Comparison of ENCODE assay signal across 25 mouse cellular contexts in the genomic region with DNA sequence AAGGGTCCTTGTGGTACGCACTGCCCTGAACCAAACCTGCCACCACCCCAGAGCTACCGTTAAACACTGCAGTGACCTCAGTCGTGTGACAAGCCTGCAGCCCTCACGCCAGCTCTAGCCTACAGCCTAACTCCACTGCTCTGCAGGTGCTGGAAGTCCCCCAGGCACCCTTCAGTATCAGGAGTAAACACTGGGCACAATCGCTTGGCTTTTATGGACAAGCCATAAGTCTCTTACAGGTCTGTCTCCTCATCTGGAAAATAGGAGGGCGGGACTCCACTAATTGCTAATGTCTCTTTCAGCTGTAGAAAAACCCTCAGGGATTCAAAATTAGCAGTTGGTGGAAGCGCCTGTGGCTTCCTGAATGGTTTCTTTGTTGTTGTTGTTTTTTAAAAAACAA. TPM values are rescaled to one million over a fixed set of nuclear protein-coding genes. Genes with fewer than 3 reads are reported as not detected.
DNase-seq lines count a peak whose midpoint lies in the region; ATAC-seq lines count a peak whose summit lies in the region.
"Had no signal": no experiment of that assay in that cellular context is flagged by ENCODE, and none has a peak within 500 bp of the region (broad histone marks: within the 10 kb centered on the region; RNA-seq: fewer than 3 reads in every experiment).

No protein-coding gene starts in this region.

- ATAC-seq in forebrain, embryonic 14.5 days = no peak
- 0 out of 2 replicates have a peak, but pooled peaks have one; percentile 52 for ATAC-seq in kidney, embryonic 14.5 days (ENCODE audit: low FRiP score, low TSS enrichment)
- ATAC-seq in megakaryocyte, adult 5-6 weeks (ENCODE audit: poor library complexity, severe bottlenecking) = no peak
- ATAC-seq: intestine, embryonic 16.5 days had no signal

- H3K4me3 ChIP-seq in forebrain, embryonic 10.5 days = no peak overlapping the region; the same call in 1 of the 2 replicates
- no peak overlapping the region for H3K4me3 ChIP-seq in forebrain, embryonic 14.5 days (ENCODE audit: low read depth, low read length)
- no peak overlapping the region for H3K4me3 ChIP-seq in kidney, embryonic 14.5 days (ENCODE audit: low read length)
- peak overlapping the region; percentile 70 for H3K4me3 ChIP-seq in megakaryocyte, embryonic 14.5 days (replicated peaks)
- H3K4me3 ChIP-seq: embryonic facial prominence, embryonic 13.5 days; hindbrain, embryonic 15.5 days; neural tube, embryonic 15.5 days had no signal

- H3K9ac ChIP-seq in forebrain, embryonic 14.5 days (ENCODE audit: low read length) = no peak overlapping the region
- H3K9ac ChIP-seq in kidney, embryonic 14.5 days (ENCODE audit: low read depth, low read length) = no peak overlapping the region
- H3K9ac ChIP-seq: embryonic facial prominence, embryonic 13.5 days; hindbrain, embryonic 15.5 days; liver, embryonic 14.5 days; neural tube, embryonic 15.5 days had no signal

- peak overlapping the region; percentile 60; the same call in 1 of the 2 replicates for H3K27ac ChIP-seq in forebrain, embryonic 10.5 days
- no peak overlapping the region for H3K27ac ChIP-seq in forebrain, embryonic 14.5 days (ENCODE audit: low read depth, low read length)
- 0 out of 2 replicates have a peak overlapping the region, but pooled peaks have one; percentile 27 for H3K27ac ChIP-seq in kidney, embryonic 14.5 days (ENCODE audit: low read depth, low read length)
- H3K27ac ChIP-seq: embryonic facial prominence, embryonic 13.5 days; hindbrain, embryonic 15.5 days; liver, embryonic 14.5 days; neural tube, embryonic 15.5 days had no signal

- H3K9me3 ChIP-seq in forebrain, embryonic 10.5 days = no peaks in the 10 kb centered on the region
- no peaks in the 10 kb centered on the region for H3K9me3 ChIP-seq in forebrain, embryonic 14.5 days (replicated peaks; ENCODE audit: control insufficient read depth, low read length)
- no peaks in the 10 kb centered on the region for H3K9me3 ChIP-seq in kidney, embryonic 14.5 days (ENCODE audit: control insufficient read depth, low read length)
- peaks cover 4% of the 10 kb centered on the region; the same call in 1 of the 2 replicates for H3K9me3 ChIP-seq in megakaryocyte, embryonic 14.5 days
- H3K9me3 ChIP-seq: embryonic facial prominence, embryonic 13.5 days; hindbrain, embryonic 15.5 days; neural tube, embryonic 15.5 days had no signal

- H3K36me3 ChIP-seq in forebrain, embryonic 10.5 days (replicated peaks) = no peaks in the 10 kb centered on the region
- H3K36me3 ChIP-seq in forebrain, embryonic 14.5 days (ENCODE audit: control insufficient read depth, insufficient read depth, low read length) = no peaks in the 10 kb centered on the region
- no peaks in the 10 kb centered on the region for H3K36me3 ChIP-seq in kidney, embryonic 14.5 days (ENCODE audit: control insufficient read depth, insufficient read depth, low read length)
- peaks cover 85% of the 10 kb centered on the region for H3K36me3 ChIP-seq in megakaryocyte, embryonic 14.5 days (replicated peaks; ENCODE audit: low read length)
- H3K36me3 ChIP-seq: embryonic facial prominence, embryonic 13.5 days; hindbrain, embryonic 15.5 days; neural tube, embryonic 15.5 days had no signal

- no peak for DNase-seq in forebrain, embryonic 10.5 days (ENCODE audit: extremely low spot score, low spot score)
- DNase-seq in forebrain, embryonic 14.5 days (ENCODE audit: low spot score) = no peak
- no peak for DNase-seq in kidney, postnatal 10 days
- DNase-seq in Muller cell, postnatal 12 days (ENCODE audit: inconsistent ontology term) = peak; percentile 53
- no peak for DNase-seq in cerebellum, postnatal 4 days (ENCODE audit: low spot score in 2 of 2)
- DNase-seq: adrenal gland, postnatal 25 days; cerebellum, adult 2 months; layer of hippocampus, postnatal 36 days; lung, postnatal 10 days; thymus, adult 18-20 months had no signal

- 33% methylated on average over 7 of the region's 7 CpGs for WGBS in forebrain, embryonic 10.5 days
- 20% methylated on average over 7 of the region's 7 CpGs for WGBS in forebrain, embryonic 14.5 days
- 37% methylated on average over 7 of the region's 7 CpGs for WGBS in kidney, embryonic 14.5 days

- no peak overlapping the region for H3K4me2 ChIP-seq in forebrain, embryonic 14.5 days (ENCODE audit: low read length)
- H3K4me2 ChIP-seq in kidney, embryonic 14.5 days (replicated peaks; ENCODE audit: low read depth, low read length) = no peak overlapping the region
- H3K4me2 ChIP-seq: embryonic facial prominence, embryonic 13.5 days; hindbrain, embryonic 15.5 days; neural tube, embryonic 15.5 days had no signal

- H3K27me3 ChIP-seq in forebrain, embryonic 10.5 days (ENCODE audit: poor library complexity, severe bottlenecking) = peaks cover 12% of the 10 kb centered on the region
- no peaks in the 10 kb centered on the region for H3K27me3 ChIP-seq in forebrain, embryonic 14.5 days (replicated peaks; ENCODE audit: control insufficient read depth, insufficient read depth, low read length)
- H3K27me3 ChIP-seq in kidney, embryonic 14.5 days (ENCODE audit: control insufficient read depth, insufficient read depth, low read length) = no peaks in the 10 kb centered on the region
- no peaks in the 10 kb centered on the region for H3K27me3 ChIP-seq in megakaryocyte, embryonic 14.5 days (replicated peaks)
- H3K27me3 ChIP-seq: CH12.LX; embryonic facial prominence, embryonic 13.5 days; hindbrain, embryonic 15.5 days; neural tube, embryonic 15.5 days had no signal

- peaks cover 48% of the 10 kb centered on the region for H3K4me1 ChIP-seq in forebrain, embryonic 10.5 days
- H3K4me1 ChIP-seq in forebrain, embryonic 14.5 days (ENCODE audit: control insufficient read depth, insufficient read depth, low read length) = peaks cover 18% of the 10 kb centered on the region
- H3K4me1 ChIP-seq in kidney, embryonic 14.5 days (ENCODE audit: control insufficient read depth, insufficient read depth, low read length) = peaks cover 12% of the 10 kb centered on the region
- H3K4me1 ChIP-seq in megakaryocyte, embryonic 14.5 days = peaks cover 85% of the 10 kb centered on the region

RNA-seq across cellular contexts. Expression of a gene that starts 33.8 kb away (rescaled TPM):
- 8.8 and 9.5 TPM in 2 replicates for polyA plus RNA-seq in forebrain, embryonic 10.5 days (2016; fragmentation: Nextera tagmentation; extraction: Ambion mirVana)
- 8.4 and 9.8 TPM in 2 replicates for polyA plus RNA-seq in forebrain, embryonic 14.5 days (2014; fragmentation: Nextera tagmentation; extraction: Ambion mirVana)
- polyA plus RNA-seq in kidney, embryonic 14.5 days (2014; fragmentation: Nextera tagmentation; extraction: Ambion mirVana) = 13.1 and 23.5 TPM in 2 replicates
- polyA plus RNA-seq in megakaryocyte, embryonic 14.5 days (2012; ENCODE audit: insufficient read depth, low replicate concordance) = 5.6 and 33.5 TPM in 2 replicates
- 20.5 and 26.7 TPM in 2 replicates for total RNA-seq in megakaryocyte, adult 5-6 weeks (2015)
- 20.1 and 25.4 TPM in 2 replicates for total RNA-seq in megakaryocyte, adult 5-6 weeks (2017)

RNA-seq across cellular contexts. Expression of a gene that starts 53.2 kb away (rescaled TPM):
- 15.3 and 18.0 TPM in 2 replicates for polyA plus RNA-seq in forebrain, embryonic 10.5 days (2016; fragmentation: Nextera tagmentation; extraction: Ambion mirVana)
- 14.2 and 16.8 TPM in 2 replicates for polyA plus RNA-seq in forebrain, embryonic 14.5 days (2014; fragmentation: Nextera tagmentation; extraction: Ambion mirVana)
- 8.8 and 11.5 TPM in 2 replicates for polyA plus RNA-seq in kidney, embryonic 14.5 days (2014; fragmentation: Nextera tagmentation; extraction: Ambion mirVana)
- polyA plus RNA-seq in megakaryocyte, embryonic 14.5 days (2012; ENCODE audit: insufficient read depth, low replicate concordance) = 1.3 and 11.6 TPM in 2 replicates
- total RNA-seq in megakaryocyte, adult 5-6 weeks (2015) = 7.1 and 7.9 TPM in 2 replicates
- total RNA-seq in megakaryocyte, adult 5-6 weeks (2017) = 8.8 and 10.3 TPM in 2 replicates

RNA-seq across cellular contexts. Expression of a gene that starts 54.7 kb away (rescaled TPM):
- polyA plus RNA-seq in forebrain, embryonic 10.5 days (2016; fragmentation: Nextera tagmentation; extraction: Ambion mirVana) = 0.18 and 0.22 TPM in 2 replicates
- polyA plus RNA-seq in forebrain, embryonic 14.5 days (2014; fragmentation: Nextera tagmentation; extraction: Ambion mirVana) = 0.18 and 0.48 TPM in 2 replicates
- polyA plus RNA-seq in kidney, embryonic 14.5 days (2014; fragmentation: Nextera tagmentation; extraction: Ambion mirVana) = 0.19 and 0.23 TPM in 2 replicates
- polyA plus RNA-seq in megakaryocyte, embryonic 14.5 days (2012; ENCODE audit: insufficient read depth, low replicate concordance) = not detected in 2 replicates
- total RNA-seq in megakaryocyte, adult 5-6 weeks (2015) = not detected in 2 replicates
- not detected in 2 replicates for total RNA-seq in megakaryocyte, adult 5-6 weeks (2017)
- total RNA-seq: gastrocnemius, adult 8-10 months; heart, adult 8-10 months; heart, postnatal 14 days; layer of hippocampus, postnatal 36 days; left cerebral cortex, postnatal 25 days; megakaryocyte-erythroid progenitor cell, adult 5-6 weeks had no signal
- polyA plus RNA-seq: cerebellum, adult 2 months; cortical plate, adult 2 months had no signal

RNA-seq across cellular contexts. Expression of a gene that starts 56.3 kb away (rescaled TPM):
- polyA plus RNA-seq in forebrain, embryonic 10.5 days (2016; fragmentation: Nextera tagmentation; extraction: Ambion mirVana) = 50.3 and 51.4 TPM in 2 replicates
- 32.4 and 36.2 TPM in 2 replicates for polyA plus RNA-seq in forebrain, embryonic 14.5 days (2014; fragmentation: Nextera tagmentation; extraction: Ambion mirVana)
- 21.9 and 40.4 TPM in 2 replicates for polyA plus RNA-seq in kidney, embryonic 14.5 days (2014; fragmentation: Nextera tagmentation; extraction: Ambion mirVana)
- 29.8 and 53.0 TPM in 2 replicates for polyA plus RNA-seq in megakaryocyte, embryonic 14.5 days (2012; ENCODE audit: insufficient read depth, low replicate concordance)
- total RNA-seq in megakaryocyte, adult 5-6 weeks (2015) = 14.0 and 15.7 TPM in 2 replicates
- 17.7 and 20.3 TPM in 2 replicates for total RNA-seq in megakaryocyte, adult 5-6 weeks (2017)
